Mouse (Mus musculus) kidney, postnatal 36 days (tissue): ENCODE measurements around the gene Vamp4.

Experiments
- DNase-seq, 2 experiments: peaks; one replicate each; pipeline ENCODE4 v3.0.0; 2021 to 2022; ENCODE audit warnings: mixed read lengths in 2 of 2

Vamp4 gene

GRCm38 (mm10) chr1:162570260-162570748, at the start of gene Vamp4:
TSS of gene Vamp4 (plus strand) at chr1:162570515.
- peak; percentile 92 to 96 for DNase-seq

GRCm38 (mm10) chr1:162529651-162530050, 40.7 kb upstream of the Vamp4 start:
- DNase-seq: peak in 1 of 2 experiments; percentile 29

- DNase-seq: no peak
Observed at GRCm38 (mm10) chr1:162530666-162531065, 39.6 kb upstream of the Vamp4 start.

GRCm38 (mm10) chr1:162531584-162531983, 38.7 kb upstream of the Vamp4 start:
- DNase-seq: peak in 1 of 2 experiments; percentile 18

GRCm38 (mm10) chr1:162532330-162532729, 38.0 kb upstream of the Vamp4 start:
- no peak for DNase-seq

- no peak for DNase-seq
Observed at GRCm38 (mm10) chr1:162533766-162534560, 36.4 kb upstream of the Vamp4 start.

GRCm38 (mm10) chr1:162543231-162543630, 27.1 kb upstream of the Vamp4 start:
- no peak for DNase-seq

GRCm38 (mm10) chr1:162547607-162548006, 22.7 kb upstream of the Vamp4 start:
- DNase-seq: no peak

- peak; percentile 93 for DNase-seq
Observed at GRCm38 (mm10) chr1:162548016-162548916, 22.0 kb upstream of the Vamp4 start, which contains the start of gene Mettl13. TSS of gene Mettl13 (minus strand) at chr1:162548551.

GRCm38 (mm10) chr1:162548917-162549613, 21.2 kb upstream of the Vamp4 start:
- no peak for DNase-seq

GRCm38 (mm10) chr1:162549615-162550283, 20.6 kb upstream of the Vamp4 start:
- DNase-seq: peak in 1 of 2 experiments; percentile 25

- no peak for DNase-seq
Observed at GRCm38 (mm10) chr1:162552956-162553355, 17.4 kb upstream of the Vamp4 start.

- no peak for DNase-seq
Observed at GRCm38 (mm10) chr1:162554193-162554592, 16.1 kb upstream of the Vamp4 start.

- no peak for DNase-seq
Observed at GRCm38 (mm10) chr1:162563236-162563635, 7.1 kb upstream of the Vamp4 start.

GRCm38 (mm10) chr1:162564992-162565391, 5.3 kb upstream of the Vamp4 start:
- DNase-seq: peak; percentile 25 to 28

GRCm38 (mm10) chr1:162567351-162567750, 3.0 kb upstream of the Vamp4 start:
- DNase-seq: no peak

- peak; percentile 24 to 48 for DNase-seq
Observed at GRCm38 (mm10) chr1:162570931-162571601, 751 bp downstream of the Vamp4 start.

GRCm38 (mm10) chr1:162575098-162575497, 4.8 kb downstream of the Vamp4 start:
- DNase-seq: no peak

GRCm38 (mm10) chr1:162582884-162583283, 12.6 kb downstream of the Vamp4 start:
- no peak for DNase-seq

GRCm38 (mm10) chr1:162586282-162586681, 16.0 kb downstream of the Vamp4 start:
- no peak for DNase-seq

GRCm38 (mm10) chr1:162588606-162589005, 18.3 kb downstream of the Vamp4 start:
- no peak for DNase-seq
